Comparison of ENCODE assay signal across 16 mouse cellular contexts in the genomic region with DNA sequence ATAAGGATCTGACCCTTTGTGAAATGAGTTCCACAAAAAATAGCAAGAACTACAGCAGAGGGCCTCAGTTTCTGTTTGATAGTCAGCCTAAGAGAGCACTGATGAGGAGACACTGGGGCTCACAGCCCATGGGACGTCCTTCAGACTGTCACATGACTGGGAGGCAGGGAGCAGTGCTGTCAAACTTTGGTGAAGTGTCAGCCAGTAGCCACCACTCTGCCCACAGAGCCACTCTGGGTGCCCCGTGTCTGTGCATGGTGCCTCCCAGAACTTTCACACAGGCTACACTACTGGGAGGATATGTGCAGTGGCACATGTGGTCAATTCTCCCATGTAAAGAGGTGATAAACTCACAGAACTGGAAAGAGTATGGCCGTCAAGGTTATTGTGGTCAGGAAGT.
DNase-seq lines count a peak whose midpoint lies in the region; ATAC-seq and TF ChIP-seq lines count a peak whose summit lies in the region.
"Had no signal": no experiment of that assay in that cellular context is flagged by ENCODE, and none has a peak within 500 bp of the region (broad histone marks: within the 10 kb centered on the region; RNA-seq: fewer than 3 reads in every experiment).

No protein-coding gene starts in this region.

- DNase-seq in heart, adult 2 months, result no peak
- peak; percentile 76 for DNase-seq in 416B (ENCODE audit: low read depth)
- peak; percentile 6 for DNase-seq in induced T-regulatory cell, adult 2 months (ENCODE audit: low read depth)
- no peak for DNase-seq in natural killer cell, adult 2 months (ENCODE audit: low spot score in 2 of 2)
- DNase-seq in kidney, postnatal 4 days, result no peak
- DNase-seq in lung, postnatal 0 days (ENCODE audit: low spot score), result no peak
- DNase-seq: adrenal gland, postnatal 14 days; cerebellum, adult 9-10 months; gastrocnemius, adult 2 months; lung, embryonic 14.5 days; retina, postnatal 1 day; thymus, postnatal 25 days had no signal

- 45% methylated on average over 3 of the region's 3 CpGs for WGBS in heart, embryonic 11.5 days (ENCODE audit: insufficient replicate concordance)
- 52% methylated on average over 3 of the region's 3 CpGs for WGBS in heart, adult 2 months
- 48% methylated on average over 3 of the region's 3 CpGs for WGBS in lung, postnatal 0 days

- H3K4me1 ChIP-seq in heart, embryonic 11.5 days (ENCODE audit: control insufficient read depth, insufficient read depth, low read length), result peaks cover 19% of the 10 kb centered on the region
- peaks cover 19% of the 10 kb centered on the region for H3K4me1 ChIP-seq in heart, adult 2 months (ENCODE audit: control insufficient read depth, insufficient read depth, low read length)
- no peaks in the 10 kb centered on the region for H3K4me1 ChIP-seq in lung, postnatal 0 days (ENCODE audit: insufficient read depth, low read depth, low read length)

- intact Hi-C loops in heart, adult 2 months (cut with DNase I), result no loop called here

- TF ChIP-seq EP300 in heart, adult 2 months (IDR thresholded peaks at IDR 0.05; ENCODE audit: insufficient read depth, low read depth, low read length), result no peak
- no peak for TF ChIP-seq EP300 in lung, postnatal 0 days (IDR thresholded peaks at IDR 0.05)

- no peak for TF ChIP-seq POLR2A in heart, adult 2 months (IDR thresholded peaks at IDR 0.05; ENCODE audit: insufficient read depth, low read depth, low read length)

- no peak for TF ChIP-seq CTCF in heart, adult 2 months (IDR thresholded peaks at IDR 0.05)
- TF ChIP-seq CTCF in lung, postnatal 0 days (IDR thresholded peaks at IDR 0.05), result no peak

- peak overlapping the region; percentile 36; the same call in 1 of the 2 replicates for H3K9ac ChIP-seq in heart, embryonic 11.5 days (ENCODE audit: low read depth, low read length)
- no peak overlapping the region for H3K9ac ChIP-seq in heart, adult 2 months (ENCODE audit: low read depth, low read length)
- H3K9ac ChIP-seq in lung, postnatal 0 days (replicated peaks; ENCODE audit: low read depth), result no peak overlapping the region
- H3K9ac ChIP-seq: forebrain, embryonic 13.5 days; hindbrain, embryonic 13.5 days; lung, embryonic 14.5 days had no signal

- H3K36me3 ChIP-seq in heart, embryonic 11.5 days (ENCODE audit: control insufficient read depth, insufficient read depth, low read length), result no peaks in the 10 kb centered on the region
- H3K36me3 ChIP-seq in heart, adult 2 months (ENCODE audit: control insufficient read depth, insufficient read depth, low read length), result no peaks in the 10 kb centered on the region; the same call in 1 of the 2 replicates
- no peaks in the 10 kb centered on the region for H3K36me3 ChIP-seq in lung, postnatal 0 days (ENCODE audit: insufficient read depth, low read length)
- H3K36me3 ChIP-seq: hindbrain, embryonic 13.5 days had no signal

- H3K4me2 ChIP-seq in heart, embryonic 11.5 days, result no peak overlapping the region
- H3K4me2 ChIP-seq in lung, postnatal 0 days (replicated peaks; ENCODE audit: low read depth, low read length), result no peak overlapping the region
- H3K4me2 ChIP-seq: forebrain, embryonic 13.5 days; hindbrain, embryonic 13.5 days; lung, embryonic 14.5 days had no signal

- no peaks in the 10 kb centered on the region for H3K27me3 ChIP-seq in heart, embryonic 11.5 days (ENCODE audit: control insufficient read depth, insufficient read depth, low read length)
- no peaks in the 10 kb centered on the region for H3K27me3 ChIP-seq in heart, adult 2 months (ENCODE audit: control insufficient read depth, insufficient read depth, low read length)
- no peaks in the 10 kb centered on the region for H3K27me3 ChIP-seq in lung, postnatal 0 days (replicated peaks; ENCODE audit: insufficient read depth, low read length)
- H3K27me3 ChIP-seq: forebrain, embryonic 13.5 days; hindbrain, embryonic 13.5 days had no signal

- ATAC-seq in heart, embryonic 11.5 days (replicated peaks; ENCODE audit: insufficient number of reproducible peaks, low FRiP score, low TSS enrichment), result no peak
- ATAC-seq in megakaryocyte, adult 5-6 weeks (ENCODE audit: poor library complexity, severe bottlenecking), result peak; percentile 11; the same call in 1 of the 2 replicates
- ATAC-seq in lung, postnatal 0 days, result no peak
- ATAC-seq: forebrain, embryonic 13.5 days had no signal

- no peak overlapping the region for H3K27ac ChIP-seq in heart, embryonic 11.5 days (ENCODE audit: low read depth, low read length)
- H3K27ac ChIP-seq in heart, adult 2 months, result no peak overlapping the region; the same call in 1 of the 2 replicates
- H3K27ac ChIP-seq in lung, postnatal 0 days (ENCODE audit: low read length), result no peak overlapping the region
- H3K27ac ChIP-seq: forebrain, embryonic 13.5 days; hindbrain, embryonic 13.5 days had no signal

- H3K9me3 ChIP-seq in heart, embryonic 11.5 days (replicated peaks; ENCODE audit: control insufficient read depth, low read length), result no peaks in the 10 kb centered on the region
- H3K9me3 ChIP-seq in lung, postnatal 0 days (ENCODE audit: low read length), result no peaks in the 10 kb centered on the region
- H3K9me3 ChIP-seq: forebrain, embryonic 13.5 days; hindbrain, embryonic 13.5 days had no signal

- no peak overlapping the region for H3K4me3 ChIP-seq in heart, embryonic 11.5 days (ENCODE audit: low read depth, low read length)
- no peak overlapping the region for H3K4me3 ChIP-seq in heart, adult 2 months
- H3K4me3 ChIP-seq in lung, postnatal 0 days (ENCODE audit: low read depth, low read length), result no peak overlapping the region
- H3K4me3 ChIP-seq: forebrain, embryonic 13.5 days; gastrocnemius, adult 2 months; hindbrain, embryonic 13.5 days had no signal

- no peaks in the 10 kb centered on the region for H3K79me2 ChIP-seq in heart, adult 2 months (replicated peaks; ENCODE audit: control insufficient read depth, insufficient read depth, low read length)

Comparison
In these comparisons a context has a peak if more than half of its experiments do, and no peak if none do; other contexts are left out.
1. DNase-seq: peak in 416B (single experiment) and induced T-regulatory cell, adult 2 months (single experiment); none in heart, adult 2 months (0 of 2), natural killer cell, adult 2 months (0 of 2), kidney, postnatal 4 days (0 of 2) and lung, postnatal 0 days (single experiment).